Mouse (Mus musculus) forebrain, embryonic 12.5 days (tissue): ENCODE data around the gene Prss42. TPM values are rescaled to one million over a fixed set of nuclear protein-coding genes. Genes with fewer than 3 reads are reported as not detected.

Experiments used
- ATAC-seq: fragments of 200-750 bp; cut with Nextera tagmentation; 2 replicates; pipeline ENCODE4 v1.8.0; 2017; ENCODE audit warnings: moderate TSS enrichment; ENCODE audit not compliant: low FRiP score
- H3K27ac ChIP-seq: fragments of 300-500 bp; sonication (generic); 2 replicates; pipeline ENCODE4 v1.5.1; 2016; ENCODE audit warnings: mild to moderate bottlenecking
- H3K27me3 ChIP-seq: fragments of 300-500 bp; sonication (generic); 2 replicates; pipeline ENCODE4 v1.6.1; 2016; ENCODE audit warnings: mild to moderate bottlenecking
- H3K36me3 ChIP-seq: fragments of 300-500 bp; sonication (generic); replicated peaks from 2 replicates; pipeline ENCODE4 v1.6.1; 2016; ENCODE audit warnings: mild to moderate bottlenecking
- H3K4me1 ChIP-seq: fragments of 300-500 bp; sonication (generic); 2 replicates; pipeline ENCODE4 v1.6.1; 2016
- H3K4me2 ChIP-seq: fragments of 300-500 bp; sonication (generic); 2 replicates; pipeline ENCODE4 v1.6.1; 2016; ENCODE audit warnings: mild to moderate bottlenecking, moderate library complexity
- H3K4me3 ChIP-seq: fragments of 300-500 bp; sonication (generic); replicated peaks from 2 replicates; pipeline ENCODE4 v1.5.1; 2016; ENCODE audit warnings: mild to moderate bottlenecking
- H3K9ac ChIP-seq: fragments of 300-500 bp; sonication (generic); 2 replicates; pipeline ENCODE4 v1.6.1; 2016; ENCODE audit warnings: mild to moderate bottlenecking
- H3K9me3 ChIP-seq: fragments of 300-500 bp; sonication (generic); 2 replicates; pipeline ENCODE4 v1.6.1; 2016
- WGBS: fragments of 180-500 bp; shearing (Covaris S2); methylation state at CpG from one replicate; pipeline ENCODE4 v1.1.7; 2016; 5-methylcytosine and 5-hydroxymethylcytosine counted together
- polyA plus RNA-seq: library from polyadenylated mRNA; unstranded; fragments of >200 nt; fragmentation: Nextera tagmentation; extraction: Ambion mirVana; gene quantifications from 2 replicates; pipeline ENCODE4 v1.2.1, GENCODE M21; 2016

The Prss42 gene
- polyA plus RNA-seq, 1 experiment from 2014 or later, result not detected

- H3K36me3 ChIP-seq, result no peaks in the 10 kb centered on the region
- no peak overlapping the region for H3K4me3 ChIP-seq
- H3K4me2 ChIP-seq, result no peak overlapping the region
- WGBS, result 89% methylated on average over 6 of the region's 6 CpGs
- peaks cover 9% of the 10 kb centered on the region for H3K4me1 ChIP-seq
- no peak overlapping the region for H3K27ac ChIP-seq
- no peaks in the 10 kb centered on the region for H3K9me3 ChIP-seq
- no peak overlapping the region for H3K9ac ChIP-seq
- H3K27me3 ChIP-seq, result no peaks in the 10 kb centered on the region
- no peak for ATAC-seq
Observed at GRCm38 (mm10) chr9:110840905-110841304, 42.9 kb downstream of the Prss42 start.

GRCm38 (mm10) chr9:110841438-110841837, 43.5 kb downstream of the Prss42 start:
- Histone ChIP-seq H3K9ac (no peak overlapping the region), H3K4me3 (no peak overlapping the region), H3K36me3 (no peaks in the 10 kb centered on the region), H3K4me1 (peaks cover 5% of the 10 kb centered on the region; the same call in 1 of the 2 replicates), H3K27ac (no peak overlapping the region), H3K4me2 (no peak overlapping the region), H3K27me3 (no peaks in the 10 kb centered on the region), H3K9me3 (no peaks in the 10 kb centered on the region)
- 86% methylated on average over 2 of the region's 2 CpGs for WGBS
- no peak for ATAC-seq

DNA sequence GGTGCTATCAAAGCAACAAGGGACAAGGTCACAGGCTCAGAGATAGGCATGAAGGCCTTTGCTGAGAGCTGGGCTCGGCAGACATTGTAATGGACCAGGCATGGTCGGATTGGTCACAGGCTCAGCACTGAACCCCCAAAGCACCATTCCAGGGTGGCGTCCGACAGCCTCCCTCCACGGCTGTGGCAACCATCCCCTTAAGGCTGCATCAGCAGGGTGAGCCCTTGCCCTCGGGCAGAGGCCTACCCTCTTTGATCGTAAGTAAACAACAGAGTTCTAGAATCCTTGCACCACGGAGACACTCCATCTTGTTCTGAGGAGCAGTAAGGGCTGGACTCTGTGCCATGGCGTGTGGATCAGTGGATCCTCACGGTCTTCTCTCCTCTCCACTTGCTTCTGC, 46.2 kb downstream of the Prss42 start, which contains the start of gene Prss46:
TSS of gene Prss46 (plus strand) at position 301 of the 400 bp plus-strand sequence.
- ATAC-seq, result no peak
- Histone ChIP-seq H3K9me3 (no peaks in the 10 kb centered on the region), H3K36me3 (no peaks in the 10 kb centered on the region), H3K4me2 (no peak within 1 kb of the TSS), H3K4me3 (no peak within 1 kb of the TSS), H3K9ac (no peak within 1 kb of the TSS), H3K27ac (no peak within 1 kb of the TSS), H3K27me3 (no peaks in the 10 kb centered on the region), H3K4me1 (peaks cover 5% of the 10 kb centered on the region; the same call in 1 of the 2 replicates)
- WGBS, result 78% methylated on average over 10 of the region's 10 CpGs

GRCm38 (mm10) chr9:110849162-110849561, 51.2 kb downstream of the Prss42 start:
- WGBS, result 85% methylated on average over 7 of the region's 7 CpGs
- Histone ChIP-seq H3K9ac (no peak overlapping the region), H3K27ac (no peak overlapping the region), H3K4me1 (no peaks in the 10 kb centered on the region), H3K36me3 (no peaks in the 10 kb centered on the region), H3K4me3 (no peak overlapping the region), H3K4me2 (no peak overlapping the region), H3K27me3 (no peaks in the 10 kb centered on the region), H3K9me3 (no peaks in the 10 kb centered on the region)
- no peak for ATAC-seq

Other genes with a start within 250 kb of the Prss42 start
- 31.0 and 32.0 TPM in 2 replicates for gene Nradd, start 173.7 kb upstream of the Prss42 start, polyA plus RNA-seq
- 2.0 and 2.3 TPM in 2 replicates for gene Nbeal2, start 144.0 kb upstream of the Prss42 start, polyA plus RNA-seq
- 139 and 143 TPM in 2 replicates for gene Ccdc12, start 141.7 kb upstream of the Prss42 start, polyA plus RNA-seq
- 1.3 and 1.5 TPM in 2 replicates for gene Myl3, start 56.3 kb upstream of the Prss42 start, polyA plus RNA-seq
- 16.1 and 18.6 TPM in 2 replicates for gene Pth1r, start 51.0 kb upstream of the Prss42 start, polyA plus RNA-seq
- gene Prss44, start 15.8 kb downstream of the Prss42 start, polyA plus RNA-seq, result not detected in 2 replicates
- gene Prss43, start 28.5 kb downstream of the Prss42 start, polyA plus RNA-seq, result not detected in 2 replicates
- gene Prss45, start 36.4 kb downstream of the Prss42 start, polyA plus RNA-seq, result not detected in 2 replicates
- not detected in 2 replicates for gene Prss46, start 46.3 kb downstream of the Prss42 start, polyA plus RNA-seq
- gene Prss50, start 59.8 kb downstream of the Prss42 start, polyA plus RNA-seq, result 0.17 TPM in 1 of 2 replicates, not detected in the other
- gene Als2cl, start 81.7 kb downstream of the Prss42 start, polyA plus RNA-seq, result 1.2 and 1.7 TPM in 2 replicates
- gene Tmie, start 81.9 kb downstream of the Prss42 start, polyA plus RNA-seq, result 0.42 and 0.43 TPM in 2 replicates
- gene Fam240a, start 118.7 kb downstream of the Prss42 start, polyA plus RNA-seq, result not detected in 2 replicates
- not detected in 2 replicates for gene Tdgf1, start 148.0 kb downstream of the Prss42 start, polyA plus RNA-seq
- gene Lrrc2, start 153.4 kb downstream of the Prss42 start, polyA plus RNA-seq, result not detected in 2 replicates
- gene Rtp3, start 192.4 kb downstream of the Prss42 start, polyA plus RNA-seq, result not detected in 2 replicates
- 0.68 and 0.85 TPM in 2 replicates for gene Ltf, start 221.1 kb downstream of the Prss42 start, polyA plus RNA-seq